29 mouse cellular contexts compared by ENCODE assay signal in genomic region chr11:115337350-115337749, GRCm38 (mm10). TPM values are rescaled to one million over a fixed set of nuclear protein-coding genes. Genes with fewer than 3 reads are reported as not detected.
"Had no signal": no experiment of that assay in that cellular context is flagged by ENCODE, and none has a peak within 500 bp of the region (broad histone marks: within the 10 kb centered on the region; RNA-seq: fewer than 3 reads in every experiment).

No protein-coding gene starts in this region.

- H3K27ac ChIP-seq: kidney, postnatal 0 days; left cerebral cortex, adult 2 months; liver, embryonic 13.5 days; neural tube, embryonic 12.5 days; neural tube, embryonic 15.5 days; stomach, embryonic 15.5 days had no signal

- H3K4me2 ChIP-seq: liver, embryonic 13.5 days; midbrain, embryonic 11.5 days; neural tube, embryonic 12.5 days; neural tube, embryonic 15.5 days; stomach, embryonic 15.5 days had no signal

- H3K4me1 ChIP-seq: liver, embryonic 13.5 days had no signal

- H3K36me3 ChIP-seq: liver, embryonic 13.5 days; neural tube, embryonic 12.5 days; neural tube, embryonic 15.5 days; stomach, embryonic 15.5 days had no signal

- ATAC-seq: hindbrain, embryonic 16.5 days; inflammation-experienced regulatory T-cells, adult 6 months had no signal

- H3K9me3 ChIP-seq: liver, embryonic 13.5 days; neural tube, embryonic 12.5 days; neural tube, embryonic 15.5 days; stomach, embryonic 15.5 days had no signal

- DNase-seq: layer of hippocampus, postnatal 36 days; liver, embryonic 13.5 days; lung, adult 2 months; lung, postnatal 14 days; lung, postnatal 4 days; midbrain, embryonic 14.5 days; right cerebral cortex, adult 18-20 months; right cerebral cortex, postnatal 14 days; right cerebral cortex, postnatal 4 days; spleen, adult 18-20 months; thymus, postnatal 25 days had no signal

- H3K4me3 ChIP-seq: left cerebral cortex, adult 2 months; liver, embryonic 13.5 days; neural tube, embryonic 12.5 days; neural tube, embryonic 15.5 days; stomach, embryonic 15.5 days had no signal

- H3K9ac ChIP-seq: liver, embryonic 13.5 days; neural tube, embryonic 12.5 days; neural tube, embryonic 15.5 days; stomach, embryonic 15.5 days had no signal

RNA-seq across cellular contexts. Expression of gene Otop3, which starts 2.8 kb away (rescaled TPM):
- total RNA-seq: left cerebral cortex, adult 2 months; liver, adult 2 months; megakaryocyte progenitor cell, adult 5-6 weeks; megakaryocyte-erythroid progenitor cell, adult 5-6 weeks had no signal
- polyA plus RNA-seq: inflammation-experienced regulatory T-cells, adult 6 months; kidney, postnatal 0 days; limb, embryonic 11.5 days; limb, embryonic 14.5 days; liver, adult 2 months; liver, embryonic 13.5 days; lung, embryonic 16.5 days; thymus, postnatal 0 days had no signal

RNA-seq across cellular contexts. Expression of gene Ush1g, which starts 15.5 kb away (rescaled TPM):
- total RNA-seq: megakaryocyte progenitor cell, adult 5-6 weeks; megakaryocyte-erythroid progenitor cell, adult 5-6 weeks; midbrain, postnatal 0 days had no signal
- polyA plus RNA-seq: inflammation-experienced regulatory T-cells, adult 6 months; kidney, postnatal 0 days; limb, embryonic 11.5 days; limb, embryonic 14.5 days; lung, embryonic 16.5 days; thymus, postnatal 0 days had no signal

RNA-seq across cellular contexts. Expression of gene Hid1, which starts 30.2 kb away (rescaled TPM):
- total RNA-seq: megakaryocyte-erythroid progenitor cell, adult 5-6 weeks had no signal

RNA-seq across cellular contexts. Expression of gene Otop2, which starts 30.4 kb away (rescaled TPM):
- total RNA-seq: layer of hippocampus, postnatal 10 days; liver, adult 2 months; megakaryocyte progenitor cell, adult 5-6 weeks; megakaryocyte-erythroid progenitor cell, adult 5-6 weeks had no signal
- polyA plus RNA-seq: inflammation-experienced regulatory T-cells, adult 6 months; kidney, postnatal 0 days; limb, embryonic 11.5 days; liver, adult 2 months; liver, embryonic 13.5 days; liver, embryonic 16.5 days; lung, embryonic 16.5 days; midbrain, embryonic 11.5 days; midbrain, embryonic 14.5 days; neural tube, embryonic 12.5 days; thymus, postnatal 0 days had no signal

RNA-seq across cellular contexts. Expression of gene Fads6, which starts 39.9 kb away (rescaled TPM):
- total RNA-seq: megakaryocyte-erythroid progenitor cell, adult 5-6 weeks had no signal
